Mouse (Mus musculus): Measurements from ENCODE around the gene March11. TPM values are rescaled to one million over a fixed set of nuclear protein-coding genes. Genes with fewer than 3 reads are reported as not detected.

Gene March11
- total RNA-seq, 4 experiments from 2014 or later = not detected

DNA sequence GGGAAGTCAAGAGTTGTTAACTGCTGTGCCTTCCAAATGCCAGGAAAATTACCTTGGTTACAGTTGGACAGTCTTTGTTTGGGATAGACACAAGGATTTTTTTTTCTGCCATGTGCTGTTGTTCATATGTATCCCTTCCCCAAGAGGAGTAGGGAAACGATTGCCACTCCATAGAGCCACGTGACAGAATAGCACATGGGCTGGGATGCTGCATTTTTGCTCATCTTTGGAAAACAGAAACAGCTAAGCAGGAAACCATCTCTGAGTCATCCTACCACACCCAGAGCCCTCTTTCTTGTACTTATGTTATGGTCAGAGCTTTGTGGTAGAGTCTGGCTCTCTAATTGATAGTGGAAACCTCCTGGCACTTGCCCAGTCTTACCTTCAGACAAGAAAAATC is 65.4 kb downstream of the March11 start:
- no peak for DNase-seq (ENCODE audit: low spot score in 2 of 2)

DNA sequence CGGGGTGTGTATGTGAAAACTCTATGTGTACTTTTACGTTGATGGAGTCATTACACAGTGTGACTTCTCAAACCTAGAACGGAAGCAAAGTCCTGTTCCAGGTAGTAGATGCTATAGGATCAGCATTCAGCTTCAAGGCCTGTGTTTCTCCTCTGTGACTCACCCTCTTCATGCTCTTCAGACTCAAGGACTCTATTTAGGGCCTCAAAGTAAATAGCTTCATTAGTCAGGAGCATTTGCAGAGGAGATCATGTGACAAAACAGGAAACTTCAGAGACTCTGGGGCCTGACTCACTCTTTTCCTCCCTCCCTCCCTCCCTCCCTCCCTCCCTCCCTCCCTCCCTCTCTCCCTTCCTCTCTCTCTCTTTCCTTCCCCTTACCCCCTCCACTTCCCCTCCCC is 66.1 kb downstream of the March11 start:
- DNase-seq (ENCODE audit: low spot score in 2 of 2) = no peak

DNA sequence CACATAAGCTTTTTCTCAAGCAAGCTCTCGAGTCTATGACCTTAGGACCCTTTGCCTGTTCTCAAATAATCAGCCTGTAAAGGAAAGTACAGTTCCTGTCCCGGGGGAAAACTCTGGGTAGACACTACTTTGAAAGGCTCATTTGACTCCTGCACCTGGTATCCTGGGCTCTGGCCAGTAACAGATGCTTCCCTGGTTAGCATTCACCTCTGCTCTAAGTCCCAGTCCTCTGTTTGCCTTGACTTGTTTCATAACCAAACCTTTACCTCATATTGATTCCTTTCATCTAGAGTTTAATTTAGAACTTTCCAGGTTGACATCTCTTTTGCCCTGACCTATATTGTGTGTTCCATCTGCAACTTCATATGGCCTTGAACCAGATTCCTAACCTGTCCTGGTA is 68.5 kb downstream of the March11 start:
- DNase-seq (ENCODE audit: low spot score in 2 of 2) = no peak

DNA sequence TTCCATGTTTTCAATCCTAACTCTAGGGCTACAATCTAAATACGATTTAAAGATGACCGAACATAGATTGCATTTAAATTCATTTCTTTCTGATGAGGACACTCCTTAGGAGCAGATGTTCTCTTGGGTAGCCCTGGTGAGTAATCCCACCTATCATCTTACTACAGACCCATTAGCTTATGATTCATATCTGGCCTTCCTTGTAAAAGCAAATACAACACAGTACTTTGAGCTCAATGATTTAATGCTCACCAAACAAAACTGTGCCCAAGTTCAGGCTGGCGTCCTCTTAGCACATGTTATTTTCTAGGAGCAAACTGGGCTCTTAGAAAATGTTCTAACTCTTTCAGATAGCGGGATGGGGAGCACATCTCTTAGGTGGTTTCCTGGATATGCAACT is 70.0 kb downstream of the March11 start:
- DNase-seq (ENCODE audit: low spot score in 2 of 2) = no peak

DNA sequence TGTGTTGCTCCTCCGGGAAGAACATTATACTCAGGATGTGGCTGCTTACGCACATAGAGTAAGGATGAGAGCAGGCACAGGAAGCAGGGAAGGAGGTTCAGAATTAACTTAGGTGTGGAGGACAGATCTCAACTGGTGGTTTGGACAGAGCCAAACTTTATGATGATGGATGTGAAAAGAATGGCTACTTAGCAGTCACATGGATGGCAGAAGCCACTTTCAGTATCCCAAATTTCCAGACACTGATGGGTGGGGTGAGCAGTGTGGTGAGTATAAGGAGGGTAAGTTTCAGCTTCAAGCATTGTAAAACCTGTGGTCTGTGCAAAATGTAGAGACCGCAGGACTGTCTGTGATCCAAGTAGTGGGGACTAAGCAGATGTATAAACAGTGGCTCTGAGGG is 71.0 kb downstream of the March11 start:
- DNase-seq (ENCODE audit: low spot score in 2 of 2) = no peak

DNA sequence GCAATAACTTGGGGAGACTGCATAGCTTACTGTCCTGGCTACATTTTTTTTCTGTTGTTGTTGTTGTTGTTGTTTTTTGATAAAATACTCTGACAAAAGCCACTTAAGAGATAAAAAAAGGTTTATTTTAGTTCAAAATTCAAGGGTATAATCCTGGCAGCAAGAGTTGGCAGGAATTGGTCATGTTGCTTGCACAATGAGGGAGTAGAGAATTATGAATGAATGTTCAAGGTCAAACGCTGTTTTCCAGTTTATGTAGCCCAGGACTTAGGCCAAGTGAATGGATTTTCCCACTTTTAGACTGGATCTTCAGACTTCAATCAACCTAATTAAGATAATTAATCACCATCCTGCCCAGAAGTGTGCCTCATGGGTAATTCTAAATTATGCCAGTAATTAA is 72.0 kb downstream of the March11 start:
- DNase-seq (ENCODE audit: low spot score in 2 of 2) = no peak

DNA sequence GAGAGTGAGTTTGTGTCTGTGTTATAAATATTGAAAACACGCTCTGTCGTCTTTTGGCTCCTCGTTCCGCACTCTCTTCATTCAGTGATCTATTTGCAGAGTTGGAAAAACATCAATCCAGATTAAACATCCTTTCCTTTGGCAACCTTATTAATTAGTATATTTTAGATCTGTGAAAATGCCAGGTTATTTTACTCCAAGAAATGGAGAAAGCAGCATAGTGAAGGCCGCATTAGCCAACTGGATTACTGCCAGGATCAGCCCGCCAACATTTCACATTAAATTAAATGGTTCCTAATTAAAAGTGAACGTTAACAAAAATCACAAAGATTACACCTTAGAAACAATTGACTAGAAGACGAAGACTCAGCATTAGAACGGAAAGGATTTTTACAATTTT is 81.2 kb downstream of the March11 start:
- DNase-seq (ENCODE audit: low spot score in 2 of 2) = no peak

DNA sequence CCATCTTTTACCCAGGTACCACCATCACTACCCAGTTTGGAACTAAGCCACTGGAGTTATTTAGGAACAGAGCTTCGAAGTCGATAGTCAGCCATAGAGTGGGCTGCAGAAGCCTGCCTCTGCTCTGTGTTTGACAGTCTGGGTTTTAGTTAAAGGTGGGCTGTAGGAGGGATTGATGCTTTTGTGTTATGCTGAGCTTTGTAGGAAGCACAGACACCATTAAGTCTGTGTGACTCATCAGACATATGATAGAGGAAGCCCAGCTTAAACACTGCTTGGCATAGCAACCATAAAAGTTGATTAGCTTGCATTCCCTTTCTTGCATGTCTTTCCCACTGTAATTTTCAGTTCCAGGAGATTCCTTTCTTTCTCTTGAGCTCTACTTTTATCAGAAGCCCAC is 87.7 kb downstream of the March11 start:
- no peak for DNase-seq (ENCODE audit: low spot score in 2 of 2)

DNA sequence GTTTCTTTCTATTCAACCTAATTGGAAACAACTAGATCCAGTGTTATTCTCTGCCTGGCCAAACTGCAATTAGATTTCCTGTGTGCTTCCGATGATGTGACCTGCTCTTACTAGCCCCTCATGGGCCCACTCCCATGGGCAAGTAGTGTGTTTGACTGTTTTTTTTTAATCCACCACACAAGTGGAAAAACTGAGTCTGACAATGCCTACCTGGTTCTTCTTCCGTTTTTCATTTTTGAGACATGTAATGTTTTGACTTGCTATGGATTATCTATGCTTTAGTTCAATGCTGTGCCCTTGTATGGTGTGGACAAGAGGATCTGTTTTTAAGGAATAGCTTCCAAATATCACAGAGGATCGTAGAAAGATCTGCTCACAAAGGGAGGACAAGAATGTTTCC is 116.4 kb downstream of the March11 start:
- no peak for DNase-seq (ENCODE audit: low spot score in 2 of 2)

DNA sequence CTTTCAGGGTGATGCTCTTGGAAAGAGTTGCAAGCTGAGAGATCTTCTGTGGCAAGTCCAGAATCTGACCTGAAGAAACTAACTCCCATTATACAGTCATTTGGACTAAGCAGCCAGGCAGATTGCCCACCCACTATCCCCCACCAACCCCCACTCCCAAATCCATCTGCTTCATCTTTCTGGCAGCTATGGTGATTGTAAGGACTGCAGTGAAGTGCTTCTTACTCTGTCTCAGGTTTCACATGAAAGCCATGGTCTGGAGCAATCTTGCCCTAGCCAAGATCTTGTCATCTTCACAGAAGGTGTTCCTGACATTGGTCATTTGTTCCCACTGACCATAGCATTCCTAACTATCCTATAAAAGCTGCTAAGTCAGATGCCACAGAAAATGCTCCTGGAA is 117.4 kb downstream of the March11 start:
- DNase-seq (ENCODE audit: low spot score in 2 of 2) = no peak

DNA sequence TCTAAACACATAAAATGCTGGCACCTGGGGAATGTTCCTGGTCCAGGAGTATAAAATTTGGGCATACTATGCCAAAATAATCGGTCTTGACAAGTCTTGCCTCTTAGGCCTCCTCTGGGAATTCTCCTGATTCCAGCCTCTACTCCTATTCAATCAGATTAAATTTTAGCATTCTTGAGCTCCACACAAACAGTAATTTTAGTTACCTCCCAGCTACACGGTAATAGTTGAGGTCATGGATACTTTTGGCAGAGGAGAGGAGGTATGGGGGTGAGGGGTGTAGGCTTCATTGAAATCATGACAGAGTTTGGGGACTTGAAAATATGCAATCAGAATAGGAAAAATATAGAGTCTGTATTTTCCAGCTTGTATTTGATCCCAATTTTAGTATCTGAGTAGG is 121.7 kb downstream of the March11 start:
- DNase-seq (ENCODE audit: low spot score in 2 of 2) = no peak

DNA sequence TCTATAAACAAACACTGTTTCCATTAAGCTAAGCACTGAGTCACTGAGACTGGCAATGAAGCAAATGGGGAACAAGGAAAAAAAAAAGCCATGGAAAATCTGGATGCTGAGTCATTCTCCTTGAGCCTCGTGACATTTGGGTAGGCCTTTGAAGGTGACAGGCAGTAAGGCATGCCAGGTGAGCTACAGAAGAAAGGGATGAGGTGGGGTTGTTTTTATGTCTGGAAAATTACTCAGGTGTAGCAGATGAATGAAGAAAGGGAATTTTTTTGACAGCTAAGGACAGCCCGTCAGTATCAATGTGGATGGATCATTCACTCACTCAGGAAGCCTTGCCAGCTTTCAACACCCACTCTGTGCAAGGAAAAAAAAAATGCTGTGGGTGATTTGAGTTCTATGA is 123.8 kb downstream of the March11 start:
- DNase-seq (ENCODE audit: low spot score in 2 of 2) = no peak

DNA sequence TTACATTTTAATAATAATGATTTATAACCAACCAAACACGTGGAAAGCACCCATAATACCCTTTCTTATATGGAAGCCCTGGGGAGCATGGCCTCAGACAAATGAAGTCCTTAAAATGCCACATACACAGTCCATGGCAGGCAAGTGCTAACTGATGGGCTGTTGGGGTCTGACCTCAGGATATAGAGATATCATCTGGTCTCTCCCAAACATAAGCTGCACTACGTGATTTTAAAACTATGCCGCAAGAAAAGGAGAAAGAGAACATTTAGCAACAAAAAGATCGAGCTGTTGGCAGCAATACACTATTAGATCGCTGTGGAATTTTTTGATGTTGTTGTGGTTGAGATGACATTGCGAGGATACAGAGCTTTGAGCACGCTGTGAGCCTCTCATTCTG is 126.9 kb downstream of the March11 start:
- no peak for DNase-seq (ENCODE audit: low spot score in 2 of 2)

DNA sequence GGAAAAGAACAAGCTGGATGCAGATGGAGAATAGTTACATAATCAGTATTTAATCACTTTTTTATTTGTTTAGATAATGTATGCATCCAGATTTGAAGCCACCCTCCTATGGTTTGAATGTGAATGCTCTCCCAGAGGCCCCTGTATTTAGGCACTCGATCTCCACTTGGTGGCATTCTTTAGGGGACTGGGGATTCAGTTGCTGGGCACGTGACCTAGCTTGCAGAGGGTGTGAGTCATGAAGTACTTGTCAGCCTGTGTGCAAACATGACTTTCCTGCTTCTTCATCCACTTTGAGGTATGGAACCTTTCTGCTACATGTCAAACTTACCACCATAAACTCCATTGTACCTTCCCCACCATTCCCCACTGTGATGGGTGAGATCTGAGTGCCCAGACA is 128.3 kb downstream of the March11 start:
- DNase-seq (ENCODE audit: low spot score in 2 of 2) = no peak
